8 mouse cellular contexts compared by ENCODE assay signal in genomic region chr3:138222952-138223351, GRCm38 (mm10). TPM values are rescaled to one million over a fixed set of nuclear protein-coding genes. Genes with fewer than 3 reads are reported as not detected.
A peak's percentile ranks its signal among the peaks of the same experiment; 100 is the strongest.
DNase-seq lines count a peak whose midpoint lies in the region; ATAC-seq and TF ChIP-seq lines count a peak whose summit lies in the region.
"Had no signal": no experiment of that assay in that cellular context is flagged by ENCODE, and none has a peak within 500 bp of the region (broad histone marks: within the 10 kb centered on the region; RNA-seq: fewer than 3 reads in every experiment).

No protein-coding gene starts in this region.

- H3K27ac ChIP-seq in lung, embryonic 14.5 days (ENCODE audit: low read depth): no peak overlapping the region

- no peaks in the 10 kb centered on the region for H3K36me3 ChIP-seq in E14TG2a.4 (ENCODE audit: insufficient read depth, low read length)
- no peaks in the 10 kb centered on the region for H3K36me3 ChIP-seq in lung, embryonic 14.5 days (ENCODE audit: insufficient read depth)

- H3K27me3 ChIP-seq in E14TG2a.4 (ENCODE audit: insufficient read depth, low read length): peaks cover 3% of the 10 kb centered on the region; the same call in 1 of the 2 replicates
- H3K27me3 ChIP-seq in lung, embryonic 14.5 days (ENCODE audit: insufficient read depth, low read length): no peaks in the 10 kb centered on the region

- intact Hi-C loops in heart, postnatal 10 days (cut with DNase I): loop anchor here (1.0 kb wide), 2 partner anchors 182 to 209 kb away; no protein-coding TSS in a partner anchor

- 56% methylated on average over 5 of the region's 5 CpGs for WGBS in lung, embryonic 14.5 days

- peaks cover 38% of the 10 kb centered on the region for H3K4me1 ChIP-seq in E14TG2a.4 (replicated peaks; ENCODE audit: low read depth, low read length)
- no peaks in the 10 kb centered on the region for H3K4me1 ChIP-seq in lung, embryonic 14.5 days (ENCODE audit: insufficient read depth)

- DNase-seq in WW6 (ENCODE audit: low read depth, low spot score): peak; percentile 34
- DNase-seq in embryo, embryonic 10 days (ENCODE audit: low spot score): peak; percentile 92
- peak; percentile 72 to 83 for DNase-seq in heart, postnatal 10 days
- peak; percentile 69 to 78 for DNase-seq in kidney, postnatal 4 days
- peak; percentile 90 for DNase-seq in lung, embryonic 14.5 days
- peak; percentile 41 for DNase-seq in right cerebral cortex, postnatal 14 days

- H3K4me3 ChIP-seq in E14TG2a.4 (replicated peaks; ENCODE audit: low read length): no peak overlapping the region
- H3K4me3 ChIP-seq in lung, embryonic 14.5 days (ENCODE audit: low read depth, low read length): no peak overlapping the region

- no peak overlapping the region for H3K9ac ChIP-seq in lung, embryonic 14.5 days

- 0 out of 2 replicates have a peak, but pooled peaks cover 4% of the 10 kb centered on the region for H3K9me3 ChIP-seq in E14TG2a.4 (ENCODE audit: low read length)
- no peaks in the 10 kb centered on the region for H3K9me3 ChIP-seq in lung, embryonic 14.5 days (ENCODE audit: low read depth, low read length)

- TF ChIP-seq CTCF in E14TG2a.4 (conservative IDR thresholded peaks at IDR 0.05; ENCODE audit: low read length): peak; percentile 50
- peak; percentile 79 for TF ChIP-seq CTCF in lung, embryonic 14.5 days (IDR thresholded peaks at IDR 0.05; ENCODE audit: low read depth)

- ATAC-seq in lung, embryonic 14.5 days (ENCODE audit: insufficient read depth): peak; percentile 69; the same call in 1 of the 2 replicates

- H3K4me2 ChIP-seq in lung, embryonic 14.5 days: no peak overlapping the region

RNA-seq across cellular contexts. Expression of gene Adh7, which starts 5.4 kb away (rescaled TPM):
- total RNA-seq in heart, postnatal 10 days (2021): under 1 TPM in 1 of 2 experiments, not detected in 1; 0.10 TPM
- 0.30 and 0.55 TPM in 2 replicates for polyA plus RNA-seq in lung, embryonic 14.5 days (2014; fragmentation: Nextera tagmentation; extraction: Ambion mirVana)

RNA-seq across cellular contexts. Expression of gene 4930579F01Rik, which starts 29.3 kb away (rescaled TPM):
- total RNA-seq in heart, postnatal 10 days (2021): not detected
- 0.37 TPM in 1 of 2 replicates, not detected in the other for polyA plus RNA-seq in lung, embryonic 14.5 days (2014; fragmentation: Nextera tagmentation; extraction: Ambion mirVana)
- total RNA-seq: layer of hippocampus, postnatal 25 days had no signal

RNA-seq across cellular contexts. Expression of gene Adh1, which starts 37.8 kb away (rescaled TPM):
- 10 to 100 TPM; 24.1 to 54.7 TPM for total RNA-seq in heart, postnatal 10 days (2021)
- 883 and 968 TPM in 2 replicates for polyA plus RNA-seq in lung, embryonic 14.5 days (2014; fragmentation: Nextera tagmentation; extraction: Ambion mirVana)

Comparison
In these comparisons a context has a peak if more than half of its experiments do, and no peak if none do; other contexts are left out.
1. DNase-seq: peak in every context shown above with its lines; median percentile 92 in embryo, embryonic 10 days; 90 in lung, embryonic 14.5 days; 78 in heart, postnatal 10 days; 74 in kidney, postnatal 4 days; 41 in right cerebral cortex, postnatal 14 days; 34 in WW6.